Mouse (Mus musculus): Measurements from ENCODE around the gene Oaz1.
"Not testable (repeated sequence)": the region's sequence is repeated elsewhere in the genome, so short reads cannot be mapped to it uniquely, and the experiment has no call there.

Gene Oaz1

DNA sequence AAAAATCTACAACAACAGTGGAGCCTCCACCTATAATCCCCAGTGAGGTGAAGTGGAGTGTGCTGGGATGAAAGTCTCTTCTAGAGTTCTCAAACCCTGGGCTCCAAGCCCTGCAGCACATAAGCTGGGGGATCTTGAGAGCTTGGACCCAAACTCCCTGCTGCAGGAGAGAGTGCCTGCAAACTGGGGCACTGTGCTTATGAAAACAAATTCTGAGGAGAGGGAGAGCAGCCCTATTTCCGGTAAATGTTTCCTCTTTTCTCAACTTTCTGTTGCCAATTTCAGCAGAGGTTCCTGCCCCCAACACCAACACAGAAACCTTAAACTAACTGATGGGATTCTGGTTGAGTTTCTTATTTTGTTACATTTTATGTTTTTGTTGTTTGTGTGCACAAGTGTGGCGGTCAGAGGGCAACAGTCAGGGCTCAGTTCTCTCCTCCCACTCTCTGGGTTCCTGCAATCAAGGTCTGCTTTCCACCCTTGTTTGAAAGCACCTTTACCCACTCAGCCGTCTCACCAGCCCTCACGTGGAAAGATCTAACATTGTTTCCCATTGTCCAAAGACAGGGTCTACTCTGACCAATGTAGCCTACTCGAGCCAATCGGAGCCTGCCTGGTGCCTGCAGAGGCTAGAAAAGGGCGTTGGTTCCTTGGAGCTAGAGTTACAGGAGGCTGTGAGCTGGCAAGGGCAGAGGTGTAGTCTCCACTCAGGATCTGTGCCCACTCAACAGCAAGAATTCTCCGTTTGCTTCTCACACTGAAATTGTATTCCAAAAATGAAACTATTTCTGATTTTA lies 2.4 kb upstream of the Oaz1 start:
- no peak for DNase-seq (ENCODE audit: low spot score)

DNA sequence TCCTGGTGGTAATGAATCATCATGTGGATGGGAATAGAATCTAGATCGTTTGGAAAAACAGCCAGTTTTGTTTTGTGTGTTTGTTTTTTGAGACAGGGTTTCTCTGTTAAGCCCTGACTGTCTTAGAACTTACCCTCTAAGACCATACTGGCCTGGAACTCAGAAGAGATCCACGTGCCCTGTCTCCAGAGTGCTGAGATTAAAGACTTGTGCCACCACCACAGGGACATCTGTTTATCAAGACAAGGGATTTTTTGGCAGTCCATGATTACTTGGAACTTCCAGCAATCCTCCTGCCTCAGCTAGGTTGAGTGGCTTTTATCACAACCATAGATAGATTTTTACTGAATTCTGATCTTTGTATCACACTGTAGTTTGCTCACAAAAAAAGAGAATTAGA lies 1.6 kb upstream of the Oaz1 start:
- no peak for DNase-seq (ENCODE audit: low spot score)

DNA sequence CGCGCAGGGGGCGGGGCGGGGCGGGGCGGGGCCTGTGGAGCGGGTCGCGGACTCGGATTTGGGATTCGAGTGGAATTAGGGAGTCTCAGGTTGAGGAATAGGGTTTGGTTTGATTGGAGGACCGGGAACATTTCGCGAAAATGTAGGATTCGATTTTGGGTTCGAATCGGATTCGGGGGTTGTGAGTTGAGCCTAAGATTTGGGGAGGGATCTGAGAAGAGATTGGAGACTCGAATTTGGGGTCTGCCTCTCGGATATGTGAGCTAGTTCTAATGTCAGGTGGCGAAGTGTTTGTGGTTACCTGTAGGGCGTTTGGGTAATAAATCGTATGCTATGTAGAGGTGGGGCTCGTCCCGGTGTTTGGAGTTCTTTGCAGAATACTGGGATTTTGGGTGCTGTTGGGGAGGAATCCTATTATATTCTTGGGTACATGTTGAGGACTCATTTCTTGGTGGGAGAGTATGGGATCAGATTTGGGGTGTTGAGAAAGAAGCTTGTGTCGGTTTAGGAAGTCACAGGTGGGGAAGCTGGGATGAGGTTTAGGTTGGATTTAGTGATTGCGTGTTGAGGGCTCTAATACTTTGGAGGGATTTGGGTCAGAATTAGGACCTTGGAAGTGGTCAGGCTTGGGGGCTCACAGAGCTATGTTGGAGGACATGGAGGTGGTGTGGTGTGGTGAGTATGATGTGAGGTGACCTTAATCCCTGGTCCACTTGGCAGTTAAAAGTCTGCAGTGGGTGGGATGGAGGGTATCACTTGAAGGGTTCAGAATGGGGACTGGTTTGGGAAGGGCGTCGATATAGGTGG lies 810 bp downstream of the Oaz1 start:
- DNase-seq (ENCODE audit: low spot score), result no peak

DNA sequence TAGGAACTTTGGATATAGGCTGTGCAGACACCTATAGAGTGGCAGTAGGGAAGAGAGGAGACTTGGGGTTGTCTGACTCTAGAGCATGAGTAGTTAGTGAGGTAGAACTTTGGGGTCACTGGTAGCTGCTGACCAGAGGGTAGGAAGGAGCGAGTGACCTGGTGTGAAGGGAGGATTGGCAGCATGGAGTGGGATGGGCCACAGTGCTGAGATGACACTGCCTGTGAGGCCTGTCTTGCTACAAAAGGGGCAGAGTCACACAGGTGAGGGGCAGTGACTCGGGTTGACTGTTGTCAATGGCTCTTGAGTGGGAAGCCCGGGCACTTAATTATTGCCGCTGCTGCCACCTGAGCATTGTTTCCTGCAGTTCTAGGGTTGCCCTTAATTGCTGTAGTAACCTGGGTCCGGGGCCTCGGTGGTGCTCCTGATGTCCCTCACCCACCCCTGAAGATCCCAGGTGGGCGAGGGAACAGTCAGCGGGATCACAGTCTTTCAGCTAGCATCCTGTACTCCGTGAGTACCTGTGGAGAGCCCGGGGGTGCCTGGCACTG lies 1.5 kb downstream of the Oaz1 start:
- no peak for DNase-seq (ENCODE audit: low spot score)

- DNase-seq (ENCODE audit: low spot score), result not testable (repeated sequence)
Measured at GRCm38 (mm10) chr10:80828587-80828986, 2.1 kb downstream of the Oaz1 start.

DNA sequence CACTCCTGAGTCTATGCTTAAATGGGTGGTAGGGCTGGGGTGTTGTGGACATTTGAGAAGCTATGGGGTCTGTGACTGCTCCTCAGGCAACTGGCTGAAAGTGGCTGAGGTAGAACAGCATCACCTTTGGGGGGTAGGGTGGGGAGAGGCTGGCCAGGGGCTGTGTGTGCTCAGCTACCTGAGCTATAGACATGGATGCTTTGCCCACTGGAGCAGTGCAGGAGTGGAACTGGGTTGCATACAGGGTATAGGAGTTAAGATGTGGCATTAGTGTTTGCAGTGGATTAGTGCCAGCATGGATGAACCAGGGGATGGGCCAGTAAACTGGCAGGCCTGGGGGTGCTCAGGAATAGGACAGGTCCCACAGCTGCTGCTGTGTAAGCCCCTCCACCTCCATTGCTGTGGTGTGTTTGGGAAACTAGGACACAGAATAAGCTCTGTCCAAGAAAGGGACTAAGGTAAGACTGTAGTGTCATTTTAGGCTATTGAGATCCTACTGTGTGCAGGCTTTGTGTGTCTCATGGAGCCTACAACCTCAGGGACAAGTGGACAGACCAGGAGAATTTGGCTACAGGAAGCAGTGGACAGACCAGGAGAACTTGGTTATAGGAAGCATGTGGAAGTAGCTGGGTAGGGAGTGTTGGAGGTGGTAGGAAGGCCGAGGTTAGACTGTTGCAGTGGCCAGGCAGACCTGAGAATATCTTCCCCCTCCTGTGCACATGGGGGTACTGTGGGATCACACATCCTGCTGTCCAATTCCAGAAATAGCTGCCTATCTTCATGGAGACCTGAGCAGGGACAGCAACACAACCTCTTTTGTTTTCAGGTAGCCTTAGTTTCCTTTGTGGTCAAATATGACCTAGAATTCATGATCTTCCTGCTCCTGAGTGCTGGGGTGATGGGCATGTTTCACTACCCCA lies 3.2 kb downstream of the Oaz1 start:
- DNase-seq (ENCODE audit: low spot score), result no peak

DNA sequence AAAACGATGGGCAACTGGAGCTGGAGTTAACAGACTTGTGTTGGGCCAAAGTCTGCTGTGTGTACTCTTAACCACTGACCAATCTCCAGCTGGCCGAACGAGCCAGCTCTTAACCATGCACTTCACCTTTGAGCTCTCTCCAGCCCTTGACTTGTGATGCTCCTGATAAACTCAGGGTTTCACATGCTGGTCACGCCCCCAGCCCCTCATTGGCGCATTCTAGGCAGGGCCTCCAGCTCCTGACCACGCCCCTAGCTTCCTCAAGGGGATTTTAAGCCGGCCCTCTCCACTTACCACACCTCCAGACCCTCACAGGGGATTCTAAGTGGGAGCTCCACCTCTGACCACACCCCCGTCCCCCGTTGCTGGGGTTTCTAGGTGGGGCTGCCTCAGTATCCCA lies 4.7 kb downstream of the Oaz1 start:
- DNase-seq (ENCODE audit: low spot score), result no peak

GRCm38 (mm10) chr10:80832818-80833217 lies 6.4 kb downstream of the Oaz1 start:
- no peak for DNase-seq (ENCODE audit: low spot score)

DNA sequence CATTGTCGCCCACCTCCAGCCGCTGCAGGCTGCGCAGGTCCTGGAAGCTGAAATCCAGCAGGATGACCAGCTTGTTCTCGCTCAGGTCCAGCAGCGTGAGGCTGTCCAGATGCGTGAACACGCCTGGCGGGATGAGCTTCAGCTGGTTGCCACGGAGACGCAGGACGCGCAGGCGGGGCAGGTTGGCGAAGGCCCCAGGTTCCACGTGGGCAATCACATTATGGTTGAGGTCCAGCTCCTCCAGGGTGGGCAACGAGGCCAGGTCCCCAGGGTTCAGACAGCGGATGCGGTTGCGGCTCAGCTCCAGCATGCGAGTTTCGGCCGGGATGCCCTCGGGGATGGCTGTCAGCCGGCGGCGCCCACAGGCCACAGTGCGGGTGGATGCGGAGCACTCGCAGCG lies 9.2 kb downstream of the Oaz1 start:
- no peak for DNase-seq (ENCODE audit: low spot score)

- DNase-seq (ENCODE audit: low spot score), result no peak
Measured at GRCm38 (mm10) chr10:80836949-80837379, 10.5 kb downstream of the Oaz1 start.

GRCm38 (mm10) chr10:80837827-80838226 lies 11.4 kb downstream of the Oaz1 start:
- DNase-seq (ENCODE audit: low spot score), result no peak

DNA sequence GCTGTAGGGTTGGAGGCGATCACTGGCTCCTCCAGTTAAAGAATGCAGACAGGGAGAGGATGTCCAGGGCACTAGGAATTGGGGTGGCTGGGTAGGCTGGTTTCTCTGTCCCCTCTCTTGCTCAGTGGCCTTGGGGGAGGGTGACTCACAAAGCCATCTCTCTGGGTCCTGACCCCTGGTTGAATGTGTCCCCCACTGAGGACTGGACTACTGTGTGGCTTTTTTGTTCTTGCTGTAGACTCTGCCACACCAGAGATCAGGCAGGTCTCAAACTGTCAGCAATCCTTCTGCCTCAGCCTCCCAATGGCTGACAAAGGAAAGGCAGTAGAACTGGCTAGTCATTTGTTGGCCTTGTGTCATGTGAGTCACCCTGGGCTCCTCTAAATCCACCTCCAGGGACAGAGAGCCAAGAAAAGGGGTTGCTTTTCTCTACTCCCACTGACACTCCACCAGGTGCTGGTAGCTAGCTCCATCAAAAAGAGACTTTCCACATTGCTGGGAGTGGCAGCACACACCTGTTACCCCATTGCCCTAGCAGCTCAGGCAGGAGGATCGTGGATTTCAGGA lies 12.0 kb downstream of the Oaz1 start:
- DNase-seq (ENCODE audit: low spot score), result no peak

GRCm38 (mm10) chr10:80839848-80840247 lies 13.4 kb downstream of the Oaz1 start:
- DNase-seq (ENCODE audit: low spot score), result no peak

- DNase-seq (ENCODE audit: low spot score), result no peak
Measured at GRCm38 (mm10) chr10:80841685-80842084, 15.2 kb downstream of the Oaz1 start.

DNA sequence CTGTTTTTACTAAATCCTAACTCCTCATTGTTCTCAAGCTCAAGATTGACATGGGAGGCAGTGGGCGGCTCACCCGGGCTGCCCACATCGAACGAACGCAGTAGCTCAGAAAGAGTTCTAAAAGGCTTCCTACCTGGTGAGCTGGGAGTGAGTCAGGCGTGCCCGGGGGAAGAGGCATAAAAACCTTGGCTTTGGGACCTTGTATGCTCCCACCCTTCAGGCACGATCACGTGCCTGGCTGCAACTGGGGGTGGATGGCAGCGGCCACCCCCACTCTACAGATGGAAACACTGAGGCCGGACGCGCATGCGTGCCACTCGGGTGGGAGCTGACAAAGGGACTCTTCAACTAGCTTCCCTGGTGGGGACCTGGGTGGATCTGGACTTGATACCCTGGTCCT lies 15.9 kb downstream of the Oaz1 start:
- DNase-seq (ENCODE audit: low spot score), result no peak

DNA sequence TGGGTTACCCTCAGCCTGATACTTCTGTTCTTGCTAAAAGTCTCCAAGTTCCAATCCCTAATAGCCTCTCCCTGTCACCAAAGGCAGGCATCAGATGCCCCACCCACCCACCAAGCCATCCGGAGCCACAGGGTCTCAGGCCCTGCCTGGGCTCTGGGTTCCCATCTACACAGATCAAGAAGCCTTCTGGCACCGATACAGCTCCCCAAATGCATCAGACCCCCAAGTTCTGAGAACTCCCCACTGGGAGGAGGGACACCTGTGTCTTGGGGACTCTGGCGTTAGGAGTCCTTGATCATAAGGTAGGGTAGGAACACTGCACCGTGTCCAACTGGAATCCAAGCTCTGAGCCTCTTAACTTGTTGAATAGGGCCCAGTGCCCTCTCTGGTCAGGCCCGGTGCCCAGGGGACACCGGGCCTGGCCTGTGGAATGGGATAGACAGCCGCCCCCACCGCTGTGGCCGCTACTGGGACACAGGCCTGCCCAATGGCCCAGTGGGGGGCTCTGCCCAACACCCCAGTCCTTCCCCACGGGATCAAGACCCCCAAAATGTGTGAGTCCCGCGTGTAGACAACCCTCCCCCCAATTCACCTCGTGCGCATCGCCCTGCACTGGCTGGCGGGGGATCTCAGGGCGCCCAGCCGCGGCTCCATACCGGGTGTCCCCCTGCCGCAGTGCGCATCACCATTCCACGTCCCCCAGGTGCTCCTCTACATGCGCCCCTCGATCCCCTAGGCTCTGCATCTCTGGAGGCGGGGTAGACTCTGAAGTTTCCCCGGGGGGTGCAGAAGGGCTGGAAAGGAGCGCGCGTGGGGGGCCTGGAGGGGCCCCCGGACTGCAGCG lies 16.9 kb downstream of the Oaz1 start:
- no peak for DNase-seq (ENCODE audit: low spot score)

- DNase-seq (ENCODE audit: low spot score), result no peak
Measured at GRCm38 (mm10) chr10:80843931-80844547, 17.6 kb downstream of the Oaz1 start, which contains the start of gene Lingo3. TSS of gene Lingo3 (minus strand) at chr10:80844039.

DNA sequence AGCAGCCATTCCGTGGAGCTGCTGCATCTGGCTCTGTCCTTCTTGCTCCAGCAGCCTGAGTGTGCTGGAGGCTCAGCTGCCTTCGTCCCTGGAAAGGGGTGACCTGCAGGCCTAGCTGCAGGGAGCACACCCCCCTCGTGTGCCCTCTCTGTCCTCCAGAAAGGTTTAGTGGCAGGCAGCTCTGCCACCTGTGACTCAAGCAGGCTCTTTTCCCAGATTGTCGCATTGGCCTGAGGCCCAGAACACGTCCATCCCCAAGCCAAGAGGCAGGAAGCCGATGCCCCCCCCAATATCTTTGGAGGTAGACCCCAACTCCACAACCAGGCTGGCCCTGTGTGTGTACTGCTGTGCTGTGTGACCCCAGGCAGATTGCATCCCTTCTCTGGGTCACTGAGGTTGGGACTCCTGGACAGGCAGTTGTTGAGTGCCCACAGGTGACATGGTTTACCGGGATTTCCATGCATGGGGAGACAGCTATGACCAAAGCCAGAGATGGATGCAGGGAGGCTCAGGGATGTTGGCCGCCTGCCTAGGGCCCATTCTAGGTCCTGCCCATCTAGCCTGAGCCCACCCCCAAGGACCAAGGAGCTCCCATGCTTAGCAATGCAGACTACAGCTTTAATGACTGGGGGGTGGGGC lies 18.7 kb downstream of the Oaz1 start:
- DNase-seq (ENCODE audit: low spot score), result no peak

DNA sequence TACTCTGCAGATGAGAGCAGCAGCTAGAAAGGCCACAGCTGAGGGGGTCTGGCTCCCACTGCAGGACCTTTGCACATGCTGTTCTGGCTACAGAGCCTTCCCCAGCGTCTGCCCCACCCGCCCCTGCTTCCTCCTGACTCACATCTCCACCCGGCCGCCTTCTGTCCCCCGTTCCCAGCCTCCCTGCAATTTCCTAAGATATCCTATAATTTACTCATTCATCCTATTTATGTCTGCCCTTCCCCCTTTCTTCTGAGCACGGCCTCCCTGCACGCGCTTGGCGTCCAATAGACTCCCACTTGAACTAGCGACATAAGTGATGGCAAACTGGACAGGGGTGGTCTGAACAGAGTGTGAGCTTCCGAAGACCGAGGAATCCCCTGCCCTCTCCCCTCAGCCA lies 19.3 kb downstream of the Oaz1 start:
- DNase-seq (ENCODE audit: low spot score), result no peak

DNA sequence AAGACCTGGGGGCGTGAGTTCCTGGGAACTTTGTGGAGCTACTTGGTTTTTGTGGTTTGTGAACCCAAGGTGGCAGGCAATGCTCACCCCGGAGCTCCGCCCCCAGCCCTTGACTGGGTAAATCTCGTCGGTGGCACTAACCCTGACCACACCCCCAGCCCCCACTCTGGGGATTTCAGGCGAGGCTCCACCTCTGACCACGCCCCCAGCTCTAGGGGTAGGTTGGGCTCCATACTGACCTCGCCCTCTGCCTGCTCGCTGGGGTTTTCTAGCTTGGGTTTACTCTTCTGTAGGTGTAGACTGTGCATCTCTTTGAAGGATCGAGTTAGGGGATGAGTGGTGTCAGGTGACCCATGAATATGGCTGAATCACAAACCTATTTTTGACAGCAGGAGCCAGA lies 22.1 kb downstream of the Oaz1 start:
- no peak for DNase-seq (ENCODE audit: low spot score)
